Mouse (Mus musculus) liver, adult (tissue): ENCODE results near the gene Tnfaip1.

ENCODE experiments used
- GATA4 ChIP-seq: IDR thresholded peaks from 2 replicates; pipeline ENCODE4 v1.6.1; 2014; ENCODE audit warnings: mild to moderate bottlenecking, low read length; ENCODE audit not compliant: insufficient replicate concordance

Tnfaip1 gene

GRCm38 (mm10) chr11:78536080-78536689 is at the start of gene Tnfaip1, which contains the start of gene Ift20:
Gene Tnfaip1, minus strand, starts transcription at chr11:78536332.
Gene Ift20, plus strand, starts transcription at chr11:78536361.
- TF ChIP-seq GATA4, result peak; percentile 99

- no peak for TF ChIP-seq GATA4
These were observed 46.7 kb upstream of the Tnfaip1 start for GRCm38 (mm10) chr11:78582848-78583247.

- TF ChIP-seq GATA4, result 0 out of 2 replicates have a peak, but pooled peaks have one; percentile 5
These were observed 38.8 kb upstream of the Tnfaip1 start for GRCm38 (mm10) chr11:78574975-78575374.

GRCm38 (mm10) chr11:78574536-78574935 is 38.4 kb upstream of the Tnfaip1 start:
- no peak for TF ChIP-seq GATA4

GRCm38 (mm10) chr11:78571854-78572253 is 35.7 kb upstream of the Tnfaip1 start:
- TF ChIP-seq GATA4, result no peak

- no peak for TF ChIP-seq GATA4
These were observed 35.3 kb upstream of the Tnfaip1 start for GRCm38 (mm10) chr11:78571441-78571840.

- no peak for TF ChIP-seq GATA4
These were observed 33.7 kb upstream of the Tnfaip1 start for GRCm38 (mm10) chr11:78569806-78570205.

GRCm38 (mm10) chr11:78568827-78569226 is 32.7 kb upstream of the Tnfaip1 start:
- no peak for TF ChIP-seq GATA4

GRCm38 (mm10) chr11:78567614-78568013 is 31.5 kb upstream of the Tnfaip1 start:
- TF ChIP-seq GATA4, result no peak

- TF ChIP-seq GATA4, result peak; percentile 94
These were observed 30.6 kb upstream of the Tnfaip1 start for GRCm38 (mm10) chr11:78566775-78567174.

GRCm38 (mm10) chr11:78560447-78560846 is 24.3 kb upstream of the Tnfaip1 start:
- no peak for TF ChIP-seq GATA4

GRCm38 (mm10) chr11:78557241-78557640 is 21.1 kb upstream of the Tnfaip1 start:
- TF ChIP-seq GATA4, result no peak

- no peak for TF ChIP-seq GATA4
These were observed 19.9 kb upstream of the Tnfaip1 start for GRCm38 (mm10) chr11:78556070-78556469.

- TF ChIP-seq GATA4, result peak; percentile 90; the same call in 1 of the 2 replicates
These were observed 19.5 kb upstream of the Tnfaip1 start for GRCm38 (mm10) chr11:78555623-78556022.

GRCm38 (mm10) chr11:78551059-78551398 is 14.9 kb upstream of the Tnfaip1 start:
- TF ChIP-seq GATA4, result no peak

- TF ChIP-seq GATA4, result no peak
These were observed 14.3 kb upstream of the Tnfaip1 start, which contains the start of gene Tmem97 for GRCm38 (mm10) chr11:78550168-78551058. Gene Tmem97, minus strand, starts transcription at chr11:78550777.
